Comparison of ENCODE assay signal across 26 mouse cellular contexts in the genomic region with DNA sequence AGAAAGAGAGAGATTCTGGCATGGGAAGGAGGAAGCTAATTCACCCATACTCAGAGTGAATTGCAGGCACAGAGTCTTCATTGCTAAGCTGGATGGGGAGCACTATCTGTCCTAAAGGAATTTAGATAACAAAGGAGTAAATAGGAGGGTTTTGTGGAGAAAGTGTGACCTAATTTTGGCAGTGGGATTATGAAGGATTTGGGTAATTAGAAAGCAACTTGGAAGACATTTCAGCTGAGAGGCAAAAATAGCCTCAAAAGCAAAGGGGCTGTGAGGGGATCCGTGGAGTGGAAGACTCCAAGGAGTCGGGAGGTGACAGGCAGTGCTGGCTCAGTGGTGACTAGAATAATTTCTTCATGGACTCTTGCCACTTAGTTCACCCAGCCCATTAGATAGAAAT.
DNase-seq lines count a peak whose midpoint lies in the region; ATAC-seq and TF ChIP-seq lines count a peak whose summit lies in the region.
"Had no signal": no experiment of that assay in that cellular context is flagged by ENCODE, and none has a peak within 500 bp of the region (broad histone marks: within the 10 kb centered on the region; RNA-seq: fewer than 3 reads in every experiment).

No protein-coding gene starts in this region.

- no peaks in the 10 kb centered on the region for H3K9me3 ChIP-seq in forebrain, embryonic 14.5 days (replicated peaks; ENCODE audit: control insufficient read depth, low read length)
- H3K9me3 ChIP-seq in forebrain, postnatal 0 days (ENCODE audit: low read length): no peaks in the 10 kb centered on the region
- no peaks in the 10 kb centered on the region for H3K9me3 ChIP-seq in midbrain, embryonic 14.5 days (ENCODE audit: control insufficient read depth, low read length)
- no peaks in the 10 kb centered on the region for H3K9me3 ChIP-seq in midbrain, embryonic 13.5 days
- H3K9me3 ChIP-seq: embryonic facial prominence, embryonic 13.5 days; embryonic facial prominence, embryonic 15.5 days; forebrain, embryonic 10.5 days; forebrain, embryonic 13.5 days had no signal

- H3K9ac ChIP-seq in forebrain, embryonic 14.5 days (ENCODE audit: low read length): no peak overlapping the region
- H3K9ac ChIP-seq in forebrain, postnatal 0 days: no peak overlapping the region
- H3K9ac ChIP-seq in midbrain, embryonic 14.5 days (replicated peaks; ENCODE audit: low read length): no peak overlapping the region
- no peak overlapping the region for H3K9ac ChIP-seq in midbrain, embryonic 13.5 days (replicated peaks)
- H3K9ac ChIP-seq: embryonic facial prominence, embryonic 13.5 days; embryonic facial prominence, embryonic 15.5 days; forebrain, embryonic 13.5 days had no signal

- TF ChIP-seq CTCF in forebrain, postnatal 0 days (IDR thresholded peaks at IDR 0.05; ENCODE audit: low read depth): no peak
- no peak for TF ChIP-seq CTCF in brain, embryonic 14.5 days (IDR thresholded peaks at IDR 0.05; ENCODE audit: borderline replicate concordance, extremely low read depth, insufficient read depth, insufficient read length)

- no peak overlapping the region for H3K27ac ChIP-seq in forebrain, embryonic 14.5 days (ENCODE audit: low read depth, low read length)
- no peak overlapping the region for H3K27ac ChIP-seq in forebrain, postnatal 0 days (ENCODE audit: low read depth, low read length)
- H3K27ac ChIP-seq in midbrain, embryonic 14.5 days (replicated peaks; ENCODE audit: low read depth, low read length): no peak overlapping the region
- H3K27ac ChIP-seq in midbrain, embryonic 13.5 days: no peak overlapping the region
- H3K27ac ChIP-seq: embryonic facial prominence, embryonic 13.5 days; embryonic facial prominence, embryonic 15.5 days; forebrain, embryonic 10.5 days; forebrain, embryonic 13.5 days had no signal

- H3K4me3 ChIP-seq in forebrain, embryonic 14.5 days (ENCODE audit: low read depth, low read length): no peak overlapping the region
- no peak overlapping the region for H3K4me3 ChIP-seq in forebrain, postnatal 0 days (ENCODE audit: low read depth, low read length)
- no peak overlapping the region for H3K4me3 ChIP-seq in midbrain, embryonic 14.5 days (replicated peaks; ENCODE audit: low read depth, low read length)
- no peak overlapping the region for H3K4me3 ChIP-seq in midbrain, embryonic 13.5 days (replicated peaks)
- H3K4me3 ChIP-seq: embryonic facial prominence, embryonic 13.5 days; embryonic facial prominence, embryonic 15.5 days; erythroblast, embryonic 14.5 days; forebrain, embryonic 10.5 days; forebrain, embryonic 13.5 days had no signal

- 0% methylated on average over 2 of the region's 2 CpGs for WGBS in forebrain, embryonic 14.5 days
- 5% methylated on average over 2 of the region's 2 CpGs for whole genome bisulfite sequencing in forebrain, postnatal 0 days
- WGBS in midbrain, embryonic 14.5 days: 20% methylated on average over 2 of the region's 2 CpGs
- 8% methylated on average over 2 of the region's 2 CpGs for WGBS in midbrain, embryonic 13.5 days

- TF ChIP-seq POLR2A in brain, embryonic 14.5 days (IDR thresholded peaks at IDR 0.05; ENCODE audit: borderline replicate concordance, extremely low read depth, insufficient read depth, insufficient read length, poor library complexity, severe bottlenecking): no peak

- no peak for ATAC-seq in forebrain, embryonic 14.5 days
- ATAC-seq in forebrain, postnatal 0 days: no peak
- no peak for ATAC-seq in midbrain, embryonic 14.5 days (ENCODE audit: low FRiP score, low TSS enrichment)
- no peak for ATAC-seq in midbrain, embryonic 13.5 days
- ATAC-seq: activated CD4-positive, CD25-positive, alpha-beta regulatory T cell, adult 4 months; CD4-positive, CD25-positive, alpha-beta regulatory T cell, adult 4 months; forebrain, embryonic 13.5 days; Patski had no signal

- peaks cover 3% of the 10 kb centered on the region; the same call in 1 of the 2 replicates for H3K4me1 ChIP-seq in forebrain, embryonic 14.5 days (ENCODE audit: control insufficient read depth, insufficient read depth, low read length)
- H3K4me1 ChIP-seq in forebrain, postnatal 0 days (ENCODE audit: insufficient read depth): no peaks in the 10 kb centered on the region
- H3K4me1 ChIP-seq in midbrain, embryonic 14.5 days (ENCODE audit: control insufficient read depth, insufficient read depth, low read length): no peaks in the 10 kb centered on the region
- 0 out of 2 replicates have a peak, but pooled peaks cover 8% of the 10 kb centered on the region for H3K4me1 ChIP-seq in midbrain, embryonic 13.5 days (replicated peaks)
- H3K4me1 ChIP-seq: embryonic facial prominence, embryonic 13.5 days; embryonic facial prominence, embryonic 15.5 days had no signal

- H3K36me3 ChIP-seq in forebrain, embryonic 14.5 days (ENCODE audit: control insufficient read depth, insufficient read depth, low read length): no peaks in the 10 kb centered on the region
- no peaks in the 10 kb centered on the region for H3K36me3 ChIP-seq in forebrain, postnatal 0 days (ENCODE audit: insufficient read depth)
- H3K36me3 ChIP-seq in midbrain, embryonic 14.5 days (ENCODE audit: control insufficient read depth, insufficient read depth, low read length): no peaks in the 10 kb centered on the region
- no peaks in the 10 kb centered on the region for H3K36me3 ChIP-seq in midbrain, embryonic 13.5 days
- H3K36me3 ChIP-seq: embryonic facial prominence, embryonic 13.5 days; embryonic facial prominence, embryonic 15.5 days; forebrain, embryonic 10.5 days; G1E had no signal

- peak; percentile 53 for DNase-seq in forebrain, embryonic 14.5 days (ENCODE audit: low spot score)
- DNase-seq in forebrain, postnatal 0 days: no peak
- peak; percentile 13 for DNase-seq in midbrain, embryonic 14.5 days
- peak; percentile 73 for DNase-seq in brain, embryonic 14.5 days (ENCODE audit: low read depth)
- DNase-seq: adrenal gland, adult 8-10 months; adrenal gland, postnatal 14 days; adrenal gland, postnatal 36 days; B cell, adult 2 months; cerebellum, adult 11 months; cerebellum, adult 18-20 months; cerebellum, adult 8-10 months; cerebellum, adult 9-11 months; cerebellum, postnatal 14 days; cerebellum, postnatal 36 days; embryo, embryonic 11 days had no signal

- H3K27me3 ChIP-seq in forebrain, embryonic 14.5 days (replicated peaks; ENCODE audit: control insufficient read depth, insufficient read depth, low read length): no peaks in the 10 kb centered on the region
- H3K27me3 ChIP-seq in forebrain, postnatal 0 days (ENCODE audit: insufficient read depth, low read length): no peaks in the 10 kb centered on the region
- H3K27me3 ChIP-seq in midbrain, embryonic 14.5 days (ENCODE audit: control insufficient read depth, insufficient read depth, low read length): no peaks in the 10 kb centered on the region
- H3K27me3 ChIP-seq in midbrain, embryonic 13.5 days: no peaks in the 10 kb centered on the region
- H3K27me3 ChIP-seq: CH12.LX; embryonic facial prominence, embryonic 13.5 days; embryonic facial prominence, embryonic 15.5 days; forebrain, embryonic 13.5 days; Patski had no signal

- H3K4me2 ChIP-seq in forebrain, embryonic 14.5 days (ENCODE audit: low read length): no peak overlapping the region
- no peak overlapping the region for H3K4me2 ChIP-seq in forebrain, postnatal 0 days (ENCODE audit: low read depth)
- no peak overlapping the region for H3K4me2 ChIP-seq in midbrain, embryonic 14.5 days (ENCODE audit: low read length)
- no peak overlapping the region for H3K4me2 ChIP-seq in midbrain, embryonic 13.5 days (replicated peaks)
- H3K4me2 ChIP-seq: embryonic facial prominence, embryonic 13.5 days; embryonic facial prominence, embryonic 15.5 days; forebrain, embryonic 13.5 days had no signal
